Mouse (Mus musculus): ENCODE results near the gene Apaf1. TPM values are rescaled to one million over a fixed set of nuclear protein-coding genes. Genes with fewer than 3 reads are reported as not detected.

The Apaf1 gene
- polyA plus RNA-seq, 1 experiment from 2014 or later, result 14.1 TPM

DNA sequence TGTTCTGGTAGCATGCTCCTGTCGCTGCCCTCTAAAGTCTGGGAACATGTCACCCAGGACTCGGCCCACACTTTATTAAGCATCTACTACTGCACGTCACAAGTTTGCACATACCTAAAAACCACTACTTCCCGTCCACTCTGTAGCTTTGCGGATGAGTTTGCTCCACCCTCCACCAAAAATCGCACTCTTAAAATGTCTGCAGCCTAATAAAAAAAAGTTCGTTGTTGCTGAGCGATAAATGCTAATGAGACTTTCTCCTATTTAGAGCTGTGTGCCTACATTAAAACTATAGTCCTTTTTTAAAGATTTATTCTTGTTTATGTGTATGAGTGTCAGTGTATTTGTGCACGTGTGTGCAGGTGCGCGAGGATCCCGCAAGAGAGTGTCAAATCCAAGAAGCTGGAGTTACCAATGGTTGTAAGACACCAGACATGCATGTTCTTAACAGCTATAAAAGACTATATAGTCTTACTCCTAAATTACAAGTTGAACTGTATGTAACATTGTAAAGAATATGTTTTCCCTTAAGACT is 890 bp upstream of the Apaf1 start:
- Histone ChIP-seq H3K36me3 (ENCODE audit: insufficient read depth, low read length) (no peaks in the 10 kb centered on the region), H3K4me2 (ENCODE audit: low read length) (peak overlapping the region; percentile 83), H3K9ac (ENCODE audit: low read depth, low read length) (peak overlapping the region; percentile 87), H3K27me3 (ENCODE audit: insufficient read depth, low read length) (no peaks in the 10 kb centered on the region), H3K4me3 (replicated peaks; ENCODE audit: low read depth, low read length) (peak overlapping the region; percentile 89), H3K9me3 (replicated peaks; ENCODE audit: low read length) (no peaks in the 10 kb centered on the region), H3K4me1 (replicated peaks; ENCODE audit: insufficient read depth, low read length) (no peaks in the 10 kb centered on the region), H3K27ac (peak overlapping the region; percentile 87)
- no peak for TF ChIP-seq CTCF (IDR thresholded peaks at IDR 0.05; ENCODE audit: low read depth)
- 29% methylated on average over 12 of the region's 12 CpGs for WGBS
- DNase-seq (ENCODE audit: low spot score) (peak; percentile 62), ATAC-seq (replicated peaks; ENCODE audit: low FRiP score, low read depth) (peak; percentile 12; the same call in 1 of the 2 replicates)

DNA sequence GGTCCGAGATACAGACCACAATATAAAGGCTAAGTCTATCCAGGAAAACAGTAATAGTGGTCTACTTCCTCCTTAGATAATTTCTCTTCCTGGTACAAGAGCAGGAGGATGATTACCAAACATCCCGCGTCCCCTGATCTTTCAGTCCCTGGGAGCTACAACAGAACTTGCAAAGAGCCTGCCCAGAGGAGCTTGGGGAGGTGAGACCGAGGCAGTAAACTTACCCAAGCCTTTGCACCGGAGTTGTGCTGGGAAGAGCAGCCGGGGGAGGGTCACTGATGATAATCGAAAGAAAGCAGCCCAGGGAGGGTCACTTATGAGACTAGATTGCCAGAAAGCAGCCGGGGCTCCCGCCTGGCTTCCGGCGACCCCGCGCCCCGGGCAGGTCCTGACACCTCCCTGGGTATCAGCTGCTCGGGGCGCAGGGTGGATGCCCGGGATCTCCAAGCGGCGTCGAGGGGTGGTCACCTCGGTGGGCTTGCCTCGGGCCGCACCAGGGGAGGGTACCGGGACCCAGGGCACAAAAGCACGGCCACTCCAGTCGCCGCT is 537 bp downstream of the Apaf1 start:
- no peak; the same call in 1 of the 2 replicates for ATAC-seq (replicated peaks; ENCODE audit: low FRiP score, low read depth)
- H3K27ac ChIP-seq, result peak overlapping the region; percentile 87
- peak overlapping the region; percentile 84 for H3K9ac ChIP-seq (ENCODE audit: low read depth, low read length)
- H3K9me3 ChIP-seq (replicated peaks; ENCODE audit: low read length), result no peaks in the 10 kb centered on the region
- no peaks in the 10 kb centered on the region for H3K36me3 ChIP-seq (ENCODE audit: insufficient read depth, low read length)
- under 1% methylated on average over 27 of the region's 27 CpGs for WGBS
- H3K4me2 ChIP-seq (ENCODE audit: low read length), result peak overlapping the region; percentile 82
- TF ChIP-seq CTCF (IDR thresholded peaks at IDR 0.05; ENCODE audit: low read depth), result no peak
- peak overlapping the region; percentile 89 for H3K4me3 ChIP-seq (replicated peaks; ENCODE audit: low read depth, low read length)
- DNase-seq (ENCODE audit: low spot score), result peak; percentile 53
- no peaks in the 10 kb centered on the region for H3K4me1 ChIP-seq (replicated peaks; ENCODE audit: insufficient read depth, low read length)
- no peaks in the 10 kb centered on the region for H3K27me3 ChIP-seq (ENCODE audit: insufficient read depth, low read length)

DNA sequence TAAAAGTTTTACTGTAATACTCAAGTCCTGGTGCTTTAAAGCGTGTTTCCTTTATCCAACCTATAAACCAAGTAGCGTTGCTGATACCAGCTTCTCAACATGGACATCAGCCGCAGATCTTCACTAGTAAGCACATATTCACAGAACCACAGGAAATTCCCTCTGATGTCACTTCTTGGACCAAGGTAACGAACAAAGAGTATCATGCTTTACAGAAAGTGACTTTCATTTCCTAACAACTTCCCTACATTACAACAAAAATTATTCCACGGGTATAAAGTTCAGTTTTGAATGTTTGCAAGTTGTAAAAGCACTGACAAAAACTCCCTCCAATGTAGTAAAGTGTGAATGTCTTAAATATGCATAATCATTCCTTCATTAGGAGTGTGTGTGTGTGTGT is 2.0 kb downstream of the Apaf1 start:
- TF ChIP-seq CTCF (IDR thresholded peaks at IDR 0.05; ENCODE audit: low read depth), result no peak
- 76% methylated on average over 5 of the region's 5 CpGs for WGBS
- Histone ChIP-seq H3K9me3 (replicated peaks; ENCODE audit: low read length) (no peaks in the 10 kb centered on the region), H3K4me3 (replicated peaks; ENCODE audit: low read depth, low read length) (no peak overlapping the region), H3K4me2 (ENCODE audit: low read length) (0 out of 2 replicates have a peak overlapping the region, but pooled peaks have one; percentile 10), H3K27me3 (ENCODE audit: insufficient read depth, low read length) (no peaks in the 10 kb centered on the region), H3K4me1 (replicated peaks; ENCODE audit: insufficient read depth, low read length) (no peaks in the 10 kb centered on the region), H3K9ac (ENCODE audit: low read depth, low read length) (no peak overlapping the region), H3K27ac (no peak overlapping the region), H3K36me3 (ENCODE audit: insufficient read depth, low read length) (peaks cover 9% of the 10 kb centered on the region; the same call in 1 of the 2 replicates)
- ATAC-seq (replicated peaks; ENCODE audit: low FRiP score, low read depth), result no peak
- peak; percentile 14 for DNase-seq (ENCODE audit: low spot score)

DNA sequence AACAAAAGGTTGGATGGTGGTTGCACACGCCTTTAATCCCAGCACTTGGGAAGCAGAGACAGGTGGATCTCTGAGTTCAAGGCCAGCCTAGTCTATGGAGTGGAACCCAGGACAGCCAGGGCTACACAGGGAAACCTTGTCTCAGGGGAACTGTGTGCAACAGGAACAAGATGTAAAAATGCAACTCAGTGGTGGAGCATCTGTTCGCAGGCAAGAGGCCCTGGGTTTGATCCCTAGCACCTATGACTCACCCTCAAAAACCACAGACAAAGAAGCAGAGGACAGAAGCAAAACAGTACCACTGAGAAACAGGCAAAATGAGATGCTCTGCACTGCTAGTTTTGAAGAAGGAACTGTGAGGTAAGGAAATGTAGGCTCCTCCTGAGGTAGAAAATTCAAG is 5.9 kb downstream of the Apaf1 start:
- H3K4me2 ChIP-seq (ENCODE audit: low read length), result no peak overlapping the region
- no peaks in the 10 kb centered on the region for H3K4me1 ChIP-seq (replicated peaks; ENCODE audit: insufficient read depth, low read length)
- H3K27ac ChIP-seq, result no peak overlapping the region
- H3K4me3 ChIP-seq (replicated peaks; ENCODE audit: low read depth, low read length), result no peak overlapping the region
- no peak overlapping the region for H3K9ac ChIP-seq (ENCODE audit: low read depth, low read length)
- peaks cover 19% of the 10 kb centered on the region; the same call in 1 of the 2 replicates for H3K36me3 ChIP-seq (ENCODE audit: insufficient read depth, low read length)
- 98% methylated on average over 2 of the region's 2 CpGs for WGBS
- TF ChIP-seq CTCF (IDR thresholded peaks at IDR 0.05; ENCODE audit: low read depth), result no peak
- H3K27me3 ChIP-seq (ENCODE audit: insufficient read depth, low read length), result no peaks in the 10 kb centered on the region
- DNase-seq (ENCODE audit: low spot score) (no peak), ATAC-seq (replicated peaks; ENCODE audit: low FRiP score, low read depth) (no peak)
- H3K9me3 ChIP-seq (replicated peaks; ENCODE audit: low read length), result no peaks in the 10 kb centered on the region

DNA sequence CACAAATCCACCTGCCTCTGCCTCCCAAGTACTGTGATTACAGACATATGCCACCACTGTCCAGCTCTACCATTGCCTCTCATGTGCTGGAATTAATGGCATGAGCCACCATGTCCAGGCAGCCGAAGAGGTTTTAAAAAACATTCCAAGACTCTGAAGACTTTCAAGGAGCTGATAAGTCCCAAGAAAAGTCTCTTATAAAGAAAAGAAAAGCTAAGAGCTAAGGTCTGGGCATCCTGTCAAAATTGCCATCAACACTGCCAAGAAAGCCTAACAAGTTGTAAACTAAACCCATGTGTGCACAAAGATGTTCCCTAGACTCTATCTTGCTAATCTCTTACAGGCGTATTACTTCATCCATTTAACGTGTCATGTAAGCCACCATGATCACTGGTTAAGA is 9.2 kb downstream of the Apaf1 start:
- H3K9ac ChIP-seq (ENCODE audit: low read depth, low read length), result no peak overlapping the region
- no peak for TF ChIP-seq CTCF (IDR thresholded peaks at IDR 0.05; ENCODE audit: low read depth)
- H3K9me3 ChIP-seq (replicated peaks; ENCODE audit: low read length), result no peaks in the 10 kb centered on the region
- DNase-seq (ENCODE audit: low spot score) (no peak), ATAC-seq (replicated peaks; ENCODE audit: low FRiP score, low read depth) (no peak)
- no peak overlapping the region for H3K27ac ChIP-seq
- H3K27me3 ChIP-seq (ENCODE audit: insufficient read depth, low read length), result no peaks in the 10 kb centered on the region
- H3K36me3 ChIP-seq (ENCODE audit: insufficient read depth, low read length), result peaks cover 19% of the 10 kb centered on the region; the same call in 1 of the 2 replicates
- WGBS, result 87% methylated on average over 3 of the region's 3 CpGs
- no peak overlapping the region for H3K4me3 ChIP-seq (replicated peaks; ENCODE audit: low read depth, low read length)
- no peak overlapping the region for H3K4me2 ChIP-seq (ENCODE audit: low read length)
- no peaks in the 10 kb centered on the region for H3K4me1 ChIP-seq (replicated peaks; ENCODE audit: insufficient read depth, low read length)

DNA sequence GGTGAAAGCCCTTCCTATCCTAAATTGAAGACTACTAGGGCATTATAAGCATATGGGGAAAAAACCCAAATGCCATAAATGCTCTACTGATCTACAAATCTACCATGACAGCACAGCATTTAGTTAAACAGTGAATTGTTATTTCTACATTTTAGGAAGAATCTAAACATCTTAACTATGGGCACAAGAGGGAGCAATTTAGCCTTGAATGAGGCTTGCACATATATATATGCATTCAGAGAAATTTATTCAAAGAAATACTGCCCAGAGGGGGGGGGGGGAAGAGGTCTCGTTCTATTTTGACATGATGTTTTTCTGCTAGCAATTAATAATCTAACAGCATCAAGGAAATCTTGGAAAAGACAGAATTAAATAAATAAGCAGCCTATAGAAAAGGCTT is 10.8 kb downstream of the Apaf1 start:
- H3K27me3 ChIP-seq (ENCODE audit: insufficient read depth, low read length), result no peaks in the 10 kb centered on the region
- TF ChIP-seq CTCF (IDR thresholded peaks at IDR 0.05; ENCODE audit: low read depth), result peak; percentile 66
- no peaks in the 10 kb centered on the region for H3K9me3 ChIP-seq (replicated peaks; ENCODE audit: low read length)
- peaks cover 29% of the 10 kb centered on the region; the same call in 1 of the 2 replicates for H3K36me3 ChIP-seq (ENCODE audit: insufficient read depth, low read length)
- no peak overlapping the region for H3K4me3 ChIP-seq (replicated peaks; ENCODE audit: low read depth, low read length)
- DNase-seq (ENCODE audit: low spot score) (peak; percentile 74), ATAC-seq (replicated peaks; ENCODE audit: low FRiP score, low read depth) (no peak)
- 50% methylated on average over 1 of the region's 1 CpGs for WGBS
- H3K4me1 ChIP-seq (replicated peaks; ENCODE audit: insufficient read depth, low read length), result no peaks in the 10 kb centered on the region
- H3K27ac ChIP-seq, result no peak overlapping the region
- no peak overlapping the region for H3K9ac ChIP-seq (ENCODE audit: low read depth, low read length)
- H3K4me2 ChIP-seq (ENCODE audit: low read length), result no peak overlapping the region
